Mouse (Mus musculus): ENCODE measurements around the gene Pard3.

The Pard3 gene

GRCm38 (mm10) chr8:127431236-127431635 is 367.5 kb downstream of the Pard3 start:
- peak; percentile 8 for DNase-seq (ENCODE audit: extremely low spot score)

- no peak for DNase-seq (ENCODE audit: extremely low spot score)
Observed at GRCm38 (mm10) chr8:127435975-127436374, 372.3 kb downstream of the Pard3 start.

- DNase-seq (ENCODE audit: extremely low spot score): no peak
Observed at GRCm38 (mm10) chr8:127437613-127438235, 374.0 kb downstream of the Pard3 start.

- peak; percentile 27 for DNase-seq (ENCODE audit: extremely low spot score)
Observed at GRCm38 (mm10) chr8:127438625-127439391, 375.1 kb downstream of the Pard3 start.

- DNase-seq (ENCODE audit: extremely low spot score): peak; percentile 2
Observed at GRCm38 (mm10) chr8:127439392-127440160, 375.9 kb downstream of the Pard3 start.

GRCm38 (mm10) chr8:127440161-127440833 is 376.6 kb downstream of the Pard3 start:
- DNase-seq (ENCODE audit: extremely low spot score): no peak

- no peak for DNase-seq (ENCODE audit: extremely low spot score)
Observed at GRCm38 (mm10) chr8:127440834-127441485, 377.3 kb downstream of the Pard3 start.

- no peak for DNase-seq (ENCODE audit: extremely low spot score)
Observed at GRCm38 (mm10) chr8:127447401-127447800, 383.7 kb downstream of the Pard3 start.

GRCm38 (mm10) chr8:127449066-127449840 is 385.6 kb downstream of the Pard3 start:
- DNase-seq (ENCODE audit: extremely low spot score): no peak

- DNase-seq (ENCODE audit: extremely low spot score): no peak
Observed at GRCm38 (mm10) chr8:127450954-127451668, 387.4 kb downstream of the Pard3 start.

- no peak for DNase-seq (ENCODE audit: extremely low spot score)
Observed at GRCm38 (mm10) chr8:127452364-127452763, 388.7 kb downstream of the Pard3 start.

- DNase-seq (ENCODE audit: extremely low spot score): no peak
Observed at GRCm38 (mm10) chr8:127457901-127458300, 394.2 kb downstream of the Pard3 start.

GRCm38 (mm10) chr8:127461173-127461572 is 397.5 kb downstream of the Pard3 start:
- no peak for DNase-seq (ENCODE audit: extremely low spot score)

- DNase-seq (ENCODE audit: extremely low spot score): no peak
Observed at GRCm38 (mm10) chr8:127462378-127462935, 398.8 kb downstream of the Pard3 start.

- no peak for DNase-seq (ENCODE audit: extremely low spot score)
Observed at GRCm38 (mm10) chr8:127464300-127464699, 400.6 kb downstream of the Pard3 start.

- no peak for DNase-seq (ENCODE audit: extremely low spot score)
Observed at GRCm38 (mm10) chr8:127472204-127472603, 408.5 kb downstream of the Pard3 start.

GRCm38 (mm10) chr8:127480003-127480402 is 416.3 kb downstream of the Pard3 start:
- no peak for DNase-seq (ENCODE audit: extremely low spot score)

- DNase-seq (ENCODE audit: extremely low spot score): no peak
Observed at GRCm38 (mm10) chr8:127485618-127486017, 421.9 kb downstream of the Pard3 start.

GRCm38 (mm10) chr8:127491963-127492362 is 428.3 kb downstream of the Pard3 start:
- no peak for DNase-seq (ENCODE audit: extremely low spot score)
